Mouse (Mus musculus): Measurements from ENCODE around the gene Pcgf2. TPM values are rescaled to one million over a fixed set of nuclear protein-coding genes. Genes with fewer than 3 reads are reported as not detected.
"Not testable (repeated sequence)": the region's sequence is repeated elsewhere in the genome, so short reads cannot be mapped to it uniquely, and the experiment has no call there.

Pcgf2 gene
- polyA plus RNA-seq, 1 experiment from 2014 or later, result 24.1 TPM

DNA sequence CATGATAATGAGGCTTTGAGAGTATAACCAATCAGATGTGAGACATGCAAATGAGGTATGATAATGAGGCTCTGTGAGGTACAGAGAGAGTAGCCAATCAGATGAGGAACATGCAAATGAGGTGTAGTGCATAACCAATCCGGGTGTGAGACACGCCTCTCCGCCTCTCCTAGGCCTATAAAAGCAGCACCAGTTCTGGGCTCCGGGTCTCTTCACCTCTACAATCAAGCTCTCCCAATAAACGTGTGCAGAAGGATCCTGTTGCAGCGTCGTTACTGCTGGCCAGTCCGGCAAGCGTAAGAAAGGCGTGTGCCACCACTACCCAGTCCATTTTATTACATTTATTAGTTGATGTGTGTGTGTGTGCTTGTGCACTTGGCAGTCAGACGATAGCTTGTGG, 46.9 kb downstream of the Pcgf2 start:
- not testable (repeated sequence) for H3K27me3 ChIP-seq (replicated peaks; ENCODE audit: low read depth, poor library complexity, severe bottlenecking); H3K9me3 ChIP-seq; H3K36me3 ChIP-seq (replicated peaks); DNase-seq (ENCODE audit: low spot score); H3K4me3 ChIP-seq; H3K27ac ChIP-seq (replicated peaks)
- peaks cover 19% of the 10 kb centered on the region for H3K4me1 ChIP-seq
- WGBS, result 93% methylated on average over 11 of the region's 11 CpGs

DNA sequence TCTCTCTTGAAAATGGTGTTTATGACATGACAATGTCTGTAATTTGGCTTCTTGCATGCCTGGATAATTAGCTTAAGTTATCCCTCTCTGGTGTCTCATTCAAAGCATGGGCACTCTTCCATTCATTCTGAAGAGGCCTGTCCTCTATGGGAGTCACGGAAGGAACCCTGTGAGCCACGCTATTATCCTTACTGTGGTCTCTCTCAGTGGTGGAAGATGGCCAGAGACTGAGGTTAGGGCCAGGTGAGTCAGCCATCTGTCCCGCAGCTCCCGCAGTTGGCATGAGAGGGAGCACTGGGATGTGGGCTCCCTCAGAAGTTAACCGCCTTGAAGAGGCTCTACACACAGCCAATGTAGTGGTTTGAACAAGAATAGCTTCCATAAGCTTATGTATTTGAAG, 50.0 kb downstream of the Pcgf2 start:
- Histone ChIP-seq H3K4me3 (no peak overlapping the region), H3K27ac (replicated peaks) (no peak overlapping the region), H3K4me1 (peaks cover 8% of the 10 kb centered on the region), H3K9me3 (no peaks in the 10 kb centered on the region), H3K27me3 (replicated peaks; ENCODE audit: low read depth, poor library complexity, severe bottlenecking) (peaks cover 7% of the 10 kb centered on the region; the same call in 1 of the 2 replicates), H3K36me3 (replicated peaks) (no peaks in the 10 kb centered on the region; the same call in 1 of the 2 replicates)
- no peak for DNase-seq (ENCODE audit: low spot score)
- WGBS, result 64% methylated on average over 5 of the region's 5 CpGs

DNA sequence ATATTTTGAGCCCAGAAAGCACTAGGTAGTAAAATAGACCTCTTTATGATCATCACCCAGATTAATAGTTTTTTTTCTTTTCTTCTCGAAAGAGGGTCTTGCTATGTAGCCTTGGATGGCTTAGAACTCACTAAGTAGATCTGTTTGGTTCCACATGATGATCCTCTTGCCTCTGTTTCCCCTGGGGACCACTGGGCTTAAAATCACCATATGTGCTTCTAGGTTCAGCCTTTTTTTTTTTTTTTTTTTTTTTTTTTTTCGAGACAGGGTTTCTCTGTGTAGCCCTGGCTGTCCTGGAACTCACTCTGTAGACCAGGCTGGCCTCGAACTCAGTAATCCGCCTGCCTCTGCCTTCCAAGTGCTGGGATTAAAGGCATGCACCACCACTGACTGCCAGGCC, 51.8 kb downstream of the Pcgf2 start:
- not testable (repeated sequence) for H3K4me3 ChIP-seq; H3K27ac ChIP-seq (replicated peaks); H3K9me3 ChIP-seq; DNase-seq (ENCODE audit: low spot score); H3K36me3 ChIP-seq (replicated peaks); H3K4me1 ChIP-seq; H3K27me3 ChIP-seq (replicated peaks; ENCODE audit: low read depth, poor library complexity, severe bottlenecking)
- WGBS, result 82% methylated on average over 4 of the region's 4 CpGs

DNA sequence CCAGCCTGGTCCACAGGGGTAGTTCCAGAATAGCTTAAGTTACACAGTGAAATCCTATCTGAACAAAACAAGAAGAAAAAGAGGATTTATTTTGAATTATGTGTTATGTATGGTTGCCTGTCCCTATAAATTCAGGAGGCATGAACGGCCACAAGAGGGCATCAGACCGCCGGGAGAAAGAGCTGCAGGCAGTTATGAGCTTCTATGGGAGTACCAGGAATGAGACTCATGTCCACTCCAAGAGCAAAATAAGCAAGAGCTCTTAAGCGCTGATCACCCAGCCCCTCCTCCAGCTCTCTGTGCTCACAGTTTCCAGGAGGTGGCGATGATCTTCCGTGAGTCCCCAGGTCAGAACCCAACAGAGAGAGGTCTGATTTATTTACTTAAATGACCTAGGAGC, 55.5 kb downstream of the Pcgf2 start:
- no peak overlapping the region for H3K4me3 ChIP-seq
- 1% methylated on average over 6 of the region's 6 CpGs for WGBS

DNA sequence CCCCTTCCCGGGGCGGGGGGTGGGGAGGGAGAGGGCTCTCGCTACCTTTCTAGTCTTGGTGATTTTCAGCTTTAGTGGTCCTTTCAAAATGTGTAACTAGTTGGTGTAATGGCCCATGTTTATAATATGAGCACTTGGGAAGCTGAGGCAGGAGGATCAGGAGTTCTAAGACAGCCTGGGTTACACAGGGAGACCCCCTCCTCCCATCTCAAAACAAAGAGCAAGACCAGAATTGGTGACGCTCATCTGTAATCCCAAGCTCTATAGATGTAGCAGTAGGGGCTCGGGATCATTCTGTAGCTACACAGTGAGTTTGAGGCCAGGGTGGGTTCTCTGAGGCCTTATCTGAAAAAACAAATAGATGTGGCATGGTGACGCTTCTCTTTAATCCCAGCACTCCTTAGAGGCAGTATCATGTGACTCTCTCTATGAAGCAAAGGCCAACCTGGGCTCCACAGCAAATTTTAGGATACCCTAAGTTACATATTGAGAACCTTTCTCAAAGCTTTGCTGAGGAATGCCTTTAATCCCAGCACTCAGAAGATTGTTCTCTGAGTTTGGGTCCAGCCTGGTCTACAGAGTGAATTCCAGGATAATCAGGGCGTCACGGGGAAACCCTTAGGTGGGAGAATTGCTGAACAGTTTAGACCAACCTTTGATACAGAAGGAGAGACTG, 56.8 kb downstream of the Pcgf2 start:
- Histone ChIP-seq H3K9me3 (peaks cover 3% of the 10 kb centered on the region; the same call in 1 of the 2 replicates), H3K4me1 (no peaks in the 10 kb centered on the region), H3K27ac (replicated peaks) (no peak overlapping the region), H3K36me3 (replicated peaks) (no peaks in the 10 kb centered on the region), H3K4me3 (no peak overlapping the region), H3K27me3 (replicated peaks; ENCODE audit: low read depth, poor library complexity, severe bottlenecking) (no peaks in the 10 kb centered on the region)
- 83% methylated on average over 8 of the region's 8 CpGs for WGBS
- no peak for DNase-seq (ENCODE audit: low spot score)

More for the DNA sequence above, 55.5 kb downstream of the Pcgf2 start:
- Histone ChIP-seq H3K36me3 (replicated peaks) (no peaks in the 10 kb centered on the region), H3K27me3 (replicated peaks; ENCODE audit: low read depth, poor library complexity, severe bottlenecking) (no peaks in the 10 kb centered on the region), H3K27ac (replicated peaks) (no peak overlapping the region), H3K9me3 (peaks cover 3% of the 10 kb centered on the region; the same call in 1 of the 2 replicates), H3K4me1 (no peaks in the 10 kb centered on the region)
- DNase-seq (ENCODE audit: low spot score), result peak; percentile 74

DNA sequence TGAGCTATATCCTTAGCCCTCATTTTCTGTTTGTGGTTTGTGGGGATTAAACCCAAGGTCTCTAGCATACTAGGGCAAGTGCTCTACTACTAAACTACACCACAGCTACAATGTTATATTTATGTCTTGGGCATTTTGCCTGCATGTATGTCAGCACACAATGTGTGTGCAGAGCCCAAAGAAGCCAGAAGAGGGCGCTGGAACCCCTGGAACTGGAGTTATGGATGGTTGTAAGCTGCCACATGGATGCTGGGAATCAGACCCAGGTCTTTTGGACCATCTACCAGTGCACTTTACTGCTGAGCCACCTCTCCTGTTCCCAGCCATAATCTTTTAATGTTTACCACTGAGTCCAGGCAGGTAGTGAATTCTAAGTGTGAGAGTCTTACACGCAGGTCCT, 57.6 kb downstream of the Pcgf2 start:
- H3K9me3 ChIP-seq, result peaks cover 3% of the 10 kb centered on the region; the same call in 1 of the 2 replicates
- DNase-seq (ENCODE audit: low spot score), result no peak
- WGBS, result 47% methylated on average over 2 of the region's 2 CpGs
- H3K36me3 ChIP-seq (replicated peaks), result no peaks in the 10 kb centered on the region
- H3K4me1 ChIP-seq, result no peaks in the 10 kb centered on the region
- H3K4me3 ChIP-seq, result no peak overlapping the region
- no peaks in the 10 kb centered on the region for H3K27me3 ChIP-seq (replicated peaks; ENCODE audit: low read depth, poor library complexity, severe bottlenecking)
- no peak overlapping the region for H3K27ac ChIP-seq (replicated peaks)

DNA sequence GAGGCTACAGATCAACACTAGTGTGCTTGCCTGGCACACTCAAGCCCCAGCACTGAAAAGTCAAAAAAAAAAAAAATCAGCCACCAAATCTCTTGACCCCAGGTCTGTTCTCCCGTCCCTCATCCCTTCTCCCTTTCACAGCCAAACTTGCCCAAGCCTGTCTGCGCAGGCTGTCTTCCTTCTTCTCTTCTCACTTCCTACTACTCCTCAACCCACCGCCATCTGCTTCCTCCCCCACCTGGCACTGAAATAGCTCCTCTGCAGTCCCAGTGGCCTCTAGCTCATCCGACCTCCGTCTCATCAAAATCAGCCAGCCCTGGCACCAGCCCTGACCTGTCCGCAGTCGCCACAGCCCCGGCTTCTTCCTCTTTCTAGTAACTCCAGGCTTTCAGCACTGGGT, 58.6 kb downstream of the Pcgf2 start:
- WGBS, result 62% methylated on average over 8 of the region's 8 CpGs
- H3K27me3 ChIP-seq (replicated peaks; ENCODE audit: low read depth, poor library complexity, severe bottlenecking), result no peaks in the 10 kb centered on the region
- no peaks in the 10 kb centered on the region for H3K36me3 ChIP-seq (replicated peaks)
- H3K27ac ChIP-seq (replicated peaks), result no peak overlapping the region
- H3K9me3 ChIP-seq, result peaks cover 3% of the 10 kb centered on the region; the same call in 1 of the 2 replicates
- DNase-seq (ENCODE audit: low spot score), result no peak
- no peaks in the 10 kb centered on the region for H3K4me1 ChIP-seq
- no peak overlapping the region for H3K4me3 ChIP-seq

Small RNA genes lying within 50 kb of the gene (microRNA-seq; reads per million reads assigned to microRNA genes)
- gene Gm24158 (0.91 reads per million), gene Mir6927 (1.8 reads per million), gene Mir8102 (not detected)

Other genes with a start within 250 kb of the Pcgf2 start
- gene 4933428G20Rik, start 200.2 kb downstream of the Pcgf2 start, polyA plus RNA-seq (2016; fragmentation: Nextera tagmentation; extraction: Ambion mirVana), result 0.35 and 0.54 TPM in 2 replicates
- 0.72 and 0.80 TPM in 2 replicates for gene Srcin1, start 124.3 kb downstream of the Pcgf2 start, polyA plus RNA-seq (2016; fragmentation: Nextera tagmentation; extraction: Ambion mirVana)
- gene Epop, start 70.8 kb downstream of the Pcgf2 start, polyA plus RNA-seq (2016; fragmentation: Nextera tagmentation; extraction: Ambion mirVana), result 13.0 and 14.4 TPM in 2 replicates
- 2.1 and 2.2 TPM in 2 replicates for gene Mllt6, start 37.1 kb downstream of the Pcgf2 start, polyA plus RNA-seq (2016; fragmentation: Nextera tagmentation; extraction: Ambion mirVana)
- 18.2 and 20.0 TPM in 2 replicates for gene Cisd3, start 14.7 kb downstream of the Pcgf2 start, polyA plus RNA-seq (2016; fragmentation: Nextera tagmentation; extraction: Ambion mirVana)
- gene Psmb3, start 2.9 kb upstream of the Pcgf2 start, polyA plus RNA-seq (2016; fragmentation: Nextera tagmentation; extraction: Ambion mirVana), result 634 and 654 TPM in 2 replicates
- 1.9 and 2.1 TPM in 2 replicates for gene Pip4k2b, start 44.2 kb upstream of the Pcgf2 start, polyA plus RNA-seq (2016; fragmentation: Nextera tagmentation; extraction: Ambion mirVana)
- gene Cwc25, start 66.1 kb upstream of the Pcgf2 start, polyA plus RNA-seq (2016; fragmentation: Nextera tagmentation; extraction: Ambion mirVana), result 22.0 and 24.2 TPM in 2 replicates
- gene 1700001P01Rik, start 75.4 kb upstream of the Pcgf2 start, polyA plus RNA-seq (2016; fragmentation: Nextera tagmentation; extraction: Ambion mirVana), result 0.85 and 1.1 TPM in 2 replicates
- gene Rpl23, start 81.9 kb upstream of the Pcgf2 start, polyA plus RNA-seq (2016; fragmentation: Nextera tagmentation; extraction: Ambion mirVana), result 481 and 487 TPM in 2 replicates
- 90.5 and 98.7 TPM in 2 replicates for gene Lasp1, start 98.5 kb upstream of the Pcgf2 start, polyA plus RNA-seq (2016; fragmentation: Nextera tagmentation; extraction: Ambion mirVana)
- 14.0 and 16.0 TPM in 2 replicates for gene B230217C12Rik, start 140.3 kb upstream of the Pcgf2 start, polyA plus RNA-seq (2016; fragmentation: Nextera tagmentation; extraction: Ambion mirVana)
- gene Fbxo47, start 183.7 kb upstream of the Pcgf2 start, polyA plus RNA-seq (2016; fragmentation: Nextera tagmentation; extraction: Ambion mirVana), result 0.42 and 0.67 TPM in 2 replicates